Comparison of ENCODE assay signal across 8 mouse cellular contexts in the genomic region with DNA sequence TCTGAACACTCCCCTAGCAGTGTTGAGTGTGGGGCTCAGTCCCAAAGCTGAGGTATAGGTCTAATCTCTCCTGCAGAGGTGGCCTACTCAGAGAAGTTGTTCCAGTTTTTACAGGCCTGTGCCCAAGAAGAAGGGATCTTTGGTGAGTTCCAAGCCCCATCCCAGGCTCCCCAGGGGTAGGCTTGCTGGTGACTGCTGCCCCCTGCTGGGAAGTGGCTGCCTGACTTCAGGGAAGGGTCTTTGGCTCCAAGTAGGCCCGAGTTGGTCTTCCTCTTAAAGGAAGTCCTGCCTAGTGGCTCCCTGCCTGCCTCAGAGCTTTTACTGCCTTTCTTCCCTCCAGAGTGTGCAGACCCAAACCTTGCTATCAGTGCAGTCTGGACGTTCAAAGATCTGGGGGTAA. TPM values are rescaled to one million over a fixed set of nuclear protein-coding genes. Genes with fewer than 3 reads are reported as not detected.
A peak's percentile ranks its signal among the peaks of the same experiment; 100 is the strongest.
DNase-seq lines count a peak whose midpoint lies in the region; TF ChIP-seq lines count a peak whose summit lies in the region.
"Had no signal": no experiment of that assay in that cellular context is flagged by ENCODE, and none has a peak within 500 bp of the region (broad histone marks: within the 10 kb centered on the region; RNA-seq: fewer than 3 reads in every experiment).

No protein-coding gene starts in this region.

- no peak overlapping the region for H3K9ac ChIP-seq in ES-Bruce4 (ENCODE audit: low read depth, poor library complexity, severe bottlenecking)
- H3K9ac ChIP-seq: limb, embryonic 15.5 days had no signal

- H3K27me3 ChIP-seq in ES-Bruce4 (ENCODE audit: control insufficient read depth, insufficient read depth, low read length, poor library complexity, severe bottlenecking): no peaks in the 10 kb centered on the region
- H3K27me3 ChIP-seq: limb, embryonic 15.5 days had no signal

- H3K4me3 ChIP-seq in layer of hippocampus, adult 2 months: no peak overlapping the region
- no peak overlapping the region for H3K4me3 ChIP-seq in ES-Bruce4 (ENCODE audit: low read depth, low read length)
- H3K4me3 ChIP-seq: limb, embryonic 15.5 days had no signal

- H3K36me3 ChIP-seq in ES-Bruce4 (ENCODE audit: control insufficient read depth, insufficient read depth, low read length, poor library complexity, severe bottlenecking): no peaks in the 10 kb centered on the region

- TF ChIP-seq EP300 in ES-Bruce4 (IDR thresholded peaks at IDR 0.05; ENCODE audit: insufficient read depth, low read depth, low read length): no peak

- no peak overlapping the region for H3K27ac ChIP-seq in layer of hippocampus, adult 2 months
- no peak overlapping the region for H3K27ac ChIP-seq in ES-Bruce4 (ENCODE audit: insufficient read depth, low read length)
- H3K27ac ChIP-seq: limb, embryonic 15.5 days had no signal

- DNase-seq in layer of hippocampus, adult 2 months (ENCODE audit: low spot score in 2 of 2): no peak
- DNase-seq in layer of hippocampus, adult 9-10 months (ENCODE audit: low spot score): no peak
- DNase-seq in adipocyte (ENCODE audit: low spot score): peak; percentile 7
- DNase-seq in kidney, postnatal 36 days: peak; percentile 36 to 81
- DNase-seq in spleen, postnatal 4 days (ENCODE audit: low spot score in 2 of 2): peak; percentile 42 to 77
- no peak for DNase-seq in gastrocnemius, postnatal 25 days

- H3K9me3 ChIP-seq in ES-Bruce4 (replicated peaks; ENCODE audit: control insufficient read depth, insufficient read depth, low read length, poor library complexity, severe bottlenecking): no peaks in the 10 kb centered on the region
- H3K9me3 ChIP-seq: limb, embryonic 15.5 days had no signal

- TF ChIP-seq CTCF in layer of hippocampus, adult 2 months (conservative IDR thresholded peaks at IDR 0.05): peak; percentile 74
- peak; percentile 69 for TF ChIP-seq CTCF in ES-Bruce4 (IDR thresholded peaks at IDR 0.05; ENCODE audit: low read depth, low read length)

- no peak for TF ChIP-seq POLR2A in ES-Bruce4 (IDR thresholded peaks at IDR 0.05; ENCODE audit: insufficient read depth, low read length)

- no peaks in the 10 kb centered on the region for H3K4me1 ChIP-seq in ES-Bruce4 (ENCODE audit: control insufficient read depth, insufficient read depth, low read length)
- H3K4me1 ChIP-seq: limb, embryonic 15.5 days had no signal

RNA-seq across cellular contexts. Expression of a gene that starts 9.2 kb away (rescaled TPM):
- 10 to 100 TPM; 19.8 to 21.6 TPM for total RNA-seq in layer of hippocampus, adult 2 months (2021)
- 14.8 and 16.1 TPM in 2 replicates for polyA plus RNA-seq in ES-Bruce4 (2011; ENCODE audit: insufficient read depth, insufficient read length, low read depth, missing spikeins)
- total RNA-seq in gastrocnemius, postnatal 25 days (2021): 10 to 100 TPM; 21.5 to 21.9 TPM

RNA-seq across cellular contexts. Expression of a gene that starts 10.1 kb away (rescaled TPM):
- total RNA-seq in layer of hippocampus, adult 2 months (2021): under 1 TPM; 0.12 to 0.31 TPM
- polyA plus RNA-seq in ES-Bruce4 (2011; ENCODE audit: insufficient read depth, insufficient read length, low read depth, missing spikeins): 0.43 and 1.2 TPM in 2 replicates
- not detected for total RNA-seq in gastrocnemius, postnatal 25 days (2021)

Comparison
In these comparisons a context has a peak if more than half of its experiments do, and no peak if none do; other contexts are left out.
1. DNase-seq: peak in adipocyte (single experiment), kidney, postnatal 36 days (2 of 2) and spleen, postnatal 4 days (2 of 2); none in layer of hippocampus, adult 2 months (0 of 2), layer of hippocampus, adult 9-10 months (single experiment) and gastrocnemius, postnatal 25 days (single experiment).